Mouse (Mus musculus) cortical plate, adult 2 months (tissue): Measurements from ENCODE around the gene Atp5e. TPM values are rescaled to one million over a fixed set of nuclear protein-coding genes. Genes with fewer than 3 reads are reported as not detected.

Experiments used
- H3K27ac ChIP-seq: fragments of 200-500 bp; 2 replicates; pipeline ENCODE4 v1.5.1; 2012; ENCODE audit warnings: low read length, control low read depth, inconsistent platforms; ENCODE audit not compliant: insufficient read depth
- H3K4me1 ChIP-seq: fragments of 200-500 bp; 2 replicates; pipeline ENCODE4 v1.6.1; 2011; ENCODE audit warnings: low read length; ENCODE audit not compliant: control insufficient read depth, insufficient read depth
- H3K4me3 ChIP-seq: fragments of 200-500 bp; 2 replicates; pipeline ENCODE4 v1.5.1; 2011; ENCODE audit warnings: mild to moderate bottlenecking, low read length, control low read depth; ENCODE audit not compliant: insufficient read depth
- CTCF ChIP-seq: fragments of 200-500 bp; IDR thresholded peaks from 2 replicates; pipeline ENCODE4 v1.5.1; 2011; ENCODE audit warnings: mild to moderate bottlenecking, control low read depth, low read length; ENCODE audit not compliant: insufficient read depth; ENCODE audit errors: extremely low read depth
- POLR2A ChIP-seq: fragments of 200-500 bp; IDR thresholded peaks from 2 replicates; pipeline ENCODE4 v1.6.1; 2011; ENCODE audit warnings: mild to moderate bottlenecking, low read length, control low read depth; ENCODE audit not compliant: insufficient read depth; ENCODE audit errors: extremely low read depth
- polyA plus RNA-seq: library from polyadenylated mRNA; depleted of rRNA; stranded (reverse); fragments of >200 nt; gene quantifications from 2 replicates; pipeline ENCODE4 v1.2.3, GENCODE M21; 2012; rRNA removed

The Atp5e gene
- 591 and 599 TPM in 2 replicates for polyA plus RNA-seq

- Histone ChIP-seq H3K4me1 (0 out of 2 replicates have a peak, but pooled peaks cover 1% of the 10 kb centered on the region), H3K27ac (peak within 1 kb of the TSS; percentile 58; the same call in 1 of the 2 replicates), H3K4me3 (peak within 1 kb of the TSS; percentile 99)
- TF ChIP-seq POLR2A (peak; percentile 47; the same call in 1 of the 2 replicates), CTCF (no peak)
These were observed at the start of gene Atp5e for GRCm38 (mm10) chr2:174463789-174464523. Gene Atp5e (minus strand): TSS chr2:174464105.

GRCm38 (mm10) chr2:174509825-174510224 lies 45.9 kb upstream of the Atp5e start:
- no peak for TF ChIP-seq CTCF
- no peak for TF ChIP-seq POLR2A
- no peak overlapping the region for H3K4me3 ChIP-seq
- no peak overlapping the region for H3K27ac ChIP-seq
- H3K4me1 ChIP-seq, result no peaks in the 10 kb centered on the region

- H3K27ac ChIP-seq, result no peak overlapping the region
- H3K4me1 ChIP-seq, result no peaks in the 10 kb centered on the region
- H3K4me3 ChIP-seq, result no peak overlapping the region
- TF ChIP-seq CTCF, result no peak
- no peak for TF ChIP-seq POLR2A
These were observed 44.1 kb upstream of the Atp5e start for GRCm38 (mm10) chr2:174507998-174508397.

- no peak for TF ChIP-seq POLR2A
- no peak for TF ChIP-seq CTCF
- Histone ChIP-seq H3K4me3 (no peak overlapping the region), H3K4me1 (no peaks in the 10 kb centered on the region), H3K27ac (no peak overlapping the region)
These were observed 39.0 kb upstream of the Atp5e start for GRCm38 (mm10) chr2:174502831-174503460.

- H3K4me3 ChIP-seq, result no peak overlapping the region
- TF ChIP-seq POLR2A (no peak), CTCF (no peak)
- no peaks in the 10 kb centered on the region for H3K4me1 ChIP-seq
- no peak overlapping the region for H3K27ac ChIP-seq
These were observed 38.4 kb upstream of the Atp5e start for GRCm38 (mm10) chr2:174502321-174502720.

GRCm38 (mm10) chr2:174501517-174501916 lies 37.6 kb upstream of the Atp5e start:
- TF ChIP-seq CTCF (no peak), POLR2A (no peak)
- H3K4me1 ChIP-seq, result no peaks in the 10 kb centered on the region
- H3K4me3 ChIP-seq, result no peak overlapping the region
- H3K27ac ChIP-seq, result no peak overlapping the region

GRCm38 (mm10) chr2:174500814-174501503 lies 37.1 kb upstream of the Atp5e start:
- Histone ChIP-seq H3K4me1 (no peaks in the 10 kb centered on the region), H3K27ac (no peak overlapping the region), H3K4me3 (no peak overlapping the region)
- TF ChIP-seq CTCF (no peak), POLR2A (no peak)

GRCm38 (mm10) chr2:174492858-174493257 lies 29.0 kb upstream of the Atp5e start:
- TF ChIP-seq POLR2A (no peak), CTCF (peak; percentile 70)
- Histone ChIP-seq H3K4me1 (no peaks in the 10 kb centered on the region), H3K4me3 (no peak overlapping the region), H3K27ac (no peak overlapping the region)

GRCm38 (mm10) chr2:174487005-174487404 lies 23.1 kb upstream of the Atp5e start:
- TF ChIP-seq POLR2A (no peak), CTCF (no peak)
- H3K4me3 ChIP-seq, result no peak overlapping the region
- no peak overlapping the region for H3K27ac ChIP-seq
- no peaks in the 10 kb centered on the region for H3K4me1 ChIP-seq

GRCm38 (mm10) chr2:174478746-174479145 lies 14.8 kb upstream of the Atp5e start:
- Histone ChIP-seq H3K4me3 (no peak overlapping the region), H3K27ac (no peak overlapping the region), H3K4me1 (no peaks in the 10 kb centered on the region)
- no peak for TF ChIP-seq CTCF
- no peak for TF ChIP-seq POLR2A
